Mouse (Mus musculus) adrenal gland (tissue): ENCODE results near the gene Csdc2.

Experiments used
- intact Hi-C: fragments of 180-260 bp; cut with DNase I; formaldehyde crosslinking; loops from one replicate; pipeline ENCODE4 v1.15.1; 2025

Gene Csdc2

DNA sequence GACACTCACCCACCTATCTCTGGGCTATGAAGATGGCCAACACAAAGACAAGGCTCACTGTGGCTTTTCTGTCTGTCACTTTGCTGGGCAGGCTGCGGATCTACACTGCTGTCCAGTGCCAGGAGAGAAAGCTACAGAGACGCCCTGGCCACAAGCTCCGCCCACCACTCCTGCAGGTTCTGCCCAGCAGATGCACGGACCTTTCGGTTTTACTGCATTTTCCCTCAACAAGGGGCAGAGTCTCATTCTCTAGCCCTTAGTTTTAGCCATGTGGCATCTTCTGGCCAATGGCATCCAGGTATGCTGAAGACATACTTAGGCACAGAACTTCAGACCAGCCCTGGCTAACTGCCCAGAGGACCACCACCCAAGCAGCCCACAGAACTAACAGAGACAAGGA lies 15.3 kb upstream of the Csdc2 start:
- intact Hi-C loops = no loop called here

DNA sequence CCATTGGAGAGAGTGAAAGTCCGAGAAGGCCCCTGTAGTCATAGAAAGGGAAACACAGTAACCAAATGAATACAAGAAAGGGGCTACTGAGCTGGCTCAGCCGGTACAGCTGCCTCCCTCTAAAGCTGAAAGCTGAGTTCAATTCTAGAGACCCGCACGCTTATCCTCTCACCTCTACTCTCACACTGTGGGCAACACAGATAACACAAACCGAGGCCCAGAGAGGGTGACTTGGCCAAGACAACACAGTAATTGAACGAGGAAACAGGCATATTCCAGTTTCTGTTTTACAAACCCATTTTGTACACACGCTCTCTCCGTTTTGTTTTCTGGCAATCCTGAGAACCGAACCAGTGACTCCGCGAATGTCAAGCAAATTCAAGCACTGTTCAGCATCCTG lies 11.6 kb upstream of the Csdc2 start:
- intact Hi-C loops = no loop called here

DNA sequence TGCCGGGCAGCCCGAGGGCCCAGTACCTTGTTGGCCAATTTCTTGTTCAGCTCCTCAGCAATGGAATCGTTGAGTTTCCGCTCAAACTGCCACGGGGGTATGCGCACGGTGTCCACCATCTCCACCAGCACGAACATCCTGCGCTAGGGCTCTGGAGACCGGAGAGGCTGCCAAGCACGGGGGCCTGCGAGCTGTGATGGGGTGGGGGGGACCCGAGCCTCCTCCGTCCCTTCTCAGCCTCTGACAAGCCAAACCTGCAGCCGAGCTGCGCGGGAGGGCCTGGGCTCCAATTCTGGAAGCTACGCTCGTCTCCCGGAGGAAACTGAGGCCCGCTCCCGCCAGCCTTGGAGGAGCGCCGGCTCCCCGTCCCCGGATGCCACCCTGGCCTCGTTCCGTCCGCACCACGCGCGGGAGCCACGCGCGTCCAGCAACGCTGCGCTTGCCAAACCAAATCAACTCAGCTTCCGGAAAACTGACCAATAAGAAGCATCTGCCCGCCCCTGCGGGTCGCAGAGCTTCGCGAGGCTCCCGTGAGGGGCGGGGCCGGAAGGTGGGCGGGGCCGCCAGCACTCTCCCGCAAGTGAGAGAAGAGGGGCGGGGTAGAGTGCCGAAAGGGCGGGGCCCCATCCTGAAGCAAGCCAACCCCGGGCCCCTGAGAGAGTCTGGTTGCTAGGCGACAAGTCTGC lies 10.7 kb upstream of the Csdc2 start, which contains the start of gene Polr3h:
Gene Polr3h, minus strand, starts transcription at position 481 of the 686 bp plus-strand sequence.
- intact Hi-C loops = no loop called here

DNA sequence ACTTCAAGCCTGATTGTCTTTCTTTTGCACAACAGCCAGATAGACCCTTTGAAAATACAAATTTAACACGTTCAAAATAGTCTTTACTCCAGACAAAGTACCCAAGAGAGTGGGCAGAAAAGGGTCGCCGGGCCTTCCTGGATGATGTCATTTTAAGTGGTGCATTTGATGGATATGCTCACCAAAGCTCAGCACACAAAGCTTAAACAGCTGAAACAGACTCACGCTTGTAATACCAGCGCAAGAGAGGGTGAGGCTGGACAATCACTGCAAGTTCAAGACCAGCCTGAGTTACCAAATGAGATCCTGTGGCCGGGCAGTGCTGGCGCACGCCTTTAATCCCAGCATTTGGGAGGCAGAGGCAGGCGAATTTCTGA lies 10.1 kb upstream of the Csdc2 start:
- intact Hi-C loops = no loop called here

DNA sequence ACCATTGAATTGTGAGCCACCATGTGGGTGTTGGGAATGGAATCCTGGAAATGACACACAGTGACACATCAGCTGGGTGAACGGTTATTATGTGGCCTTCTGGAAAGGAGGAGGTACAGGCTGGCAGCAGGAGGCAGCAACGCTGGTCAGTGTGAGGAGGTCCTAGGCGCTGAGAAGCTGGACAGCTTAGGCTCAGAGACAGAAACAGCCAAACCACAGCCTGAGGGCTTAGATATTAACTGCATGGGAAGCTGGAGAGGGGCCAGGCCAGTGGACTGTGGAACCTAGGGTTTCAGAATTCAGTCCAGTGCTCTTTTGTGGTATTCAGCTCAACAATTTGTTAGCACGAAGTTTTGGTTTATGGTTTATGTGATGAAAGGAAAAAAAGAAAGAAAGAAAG lies 8.8 kb upstream of the Csdc2 start:
- intact Hi-C loops = no loop called here

DNA sequence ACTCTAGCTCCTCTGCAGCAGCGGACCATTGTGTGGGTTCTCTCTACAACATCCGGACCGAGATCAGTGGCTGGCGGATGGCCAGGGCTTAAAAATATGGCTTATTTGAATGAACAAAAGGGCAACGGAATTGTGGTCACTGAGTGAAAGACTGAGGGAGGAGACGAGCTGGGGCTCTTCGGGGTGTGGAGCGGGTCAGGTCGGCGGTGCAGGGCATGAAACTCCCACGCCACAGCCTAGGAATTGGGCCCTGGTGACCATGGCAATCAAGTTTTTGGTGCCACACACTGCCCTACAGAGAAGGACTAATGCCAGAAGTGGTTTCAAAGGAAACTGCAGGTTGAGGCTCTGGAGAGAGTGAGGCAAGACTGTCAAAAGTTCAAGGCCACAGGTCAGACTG lies 8.3 kb upstream of the Csdc2 start:
- intact Hi-C loops = no loop called here

DNA sequence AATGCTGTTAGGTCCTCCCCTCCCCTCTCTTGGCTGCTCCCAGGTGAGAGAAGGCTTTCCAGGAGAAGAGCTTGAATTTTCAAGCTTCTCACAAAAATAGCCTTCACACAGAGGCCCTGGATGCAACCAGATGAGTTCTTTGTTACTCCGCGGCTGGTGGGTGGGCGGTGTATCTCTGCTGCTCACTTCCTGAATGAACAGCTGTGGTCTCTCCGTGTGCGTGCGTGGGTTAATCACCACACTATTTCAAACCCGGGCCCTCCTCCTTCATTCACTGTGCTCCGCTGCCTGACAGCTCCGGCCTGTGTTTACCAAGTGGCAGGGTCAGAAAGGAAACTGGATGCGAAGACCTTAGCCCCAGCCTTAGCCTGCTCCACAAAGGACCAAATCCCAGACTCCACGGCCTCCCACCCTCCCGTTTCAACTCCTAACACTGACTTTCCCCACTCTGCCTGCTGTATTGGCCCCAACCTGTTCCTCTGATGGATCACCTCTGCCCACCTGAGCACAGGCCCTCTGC lies 3.5 kb upstream of the Csdc2 start:
- intact Hi-C loops = no loop called here

DNA sequence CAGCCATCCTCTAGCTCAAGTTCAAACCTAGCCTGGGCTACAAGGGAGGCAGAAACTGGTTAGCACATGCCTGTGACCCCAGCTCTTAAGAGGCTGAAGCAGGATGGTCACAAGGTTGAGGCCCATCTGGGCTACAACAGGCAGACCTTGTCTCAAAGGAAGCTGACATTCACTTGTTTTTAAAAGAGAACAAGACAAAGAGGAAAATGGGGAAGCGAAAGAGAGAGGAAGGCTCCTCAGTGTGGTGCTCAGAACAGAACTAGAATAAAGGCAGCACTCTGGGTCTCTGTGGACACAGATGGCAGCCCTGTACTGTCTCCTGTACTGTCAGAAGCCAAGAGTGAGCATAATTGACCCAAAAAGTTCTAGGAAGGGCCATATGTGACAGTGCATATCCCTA lies 2.6 kb upstream of the Csdc2 start:
- intact Hi-C loops = no loop called here

DNA sequence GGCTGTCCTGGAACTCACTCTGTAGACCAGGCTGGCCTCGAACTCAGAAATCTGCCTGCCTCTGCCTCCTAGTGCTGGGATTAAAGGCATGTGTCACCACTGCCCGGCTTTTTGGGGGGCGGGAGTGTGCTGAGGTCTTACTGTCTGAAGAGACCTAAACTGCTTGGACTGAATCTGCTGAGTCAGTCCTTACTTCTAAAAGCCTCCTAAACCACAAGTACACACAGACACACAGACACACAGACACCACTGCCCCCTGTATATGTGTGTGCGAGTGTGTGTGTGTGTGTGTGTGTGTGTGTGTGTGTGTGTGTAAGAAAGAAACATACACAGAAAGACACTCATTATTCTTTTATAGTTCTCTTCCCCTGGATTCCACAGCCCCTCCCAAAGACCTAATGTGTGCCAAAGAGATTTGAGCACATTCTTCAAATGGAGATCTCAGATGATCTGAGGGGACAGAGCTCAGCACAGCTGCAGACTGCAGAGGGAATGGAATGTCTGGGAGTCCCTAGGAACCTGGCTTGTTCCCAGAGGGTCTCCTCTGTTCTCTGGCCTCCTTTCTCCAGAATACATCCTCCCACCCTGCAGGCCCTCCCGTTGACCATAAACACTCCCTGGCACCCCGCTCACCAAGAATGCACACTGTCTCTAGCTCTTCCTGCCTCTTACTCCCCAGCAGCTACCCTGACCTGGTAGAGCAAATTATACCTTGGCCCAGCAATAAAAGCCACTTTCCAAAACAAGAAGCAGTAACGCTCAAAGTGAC lies 506 bp upstream of the Csdc2 start:
- intact Hi-C loops = no loop called here

DNA sequence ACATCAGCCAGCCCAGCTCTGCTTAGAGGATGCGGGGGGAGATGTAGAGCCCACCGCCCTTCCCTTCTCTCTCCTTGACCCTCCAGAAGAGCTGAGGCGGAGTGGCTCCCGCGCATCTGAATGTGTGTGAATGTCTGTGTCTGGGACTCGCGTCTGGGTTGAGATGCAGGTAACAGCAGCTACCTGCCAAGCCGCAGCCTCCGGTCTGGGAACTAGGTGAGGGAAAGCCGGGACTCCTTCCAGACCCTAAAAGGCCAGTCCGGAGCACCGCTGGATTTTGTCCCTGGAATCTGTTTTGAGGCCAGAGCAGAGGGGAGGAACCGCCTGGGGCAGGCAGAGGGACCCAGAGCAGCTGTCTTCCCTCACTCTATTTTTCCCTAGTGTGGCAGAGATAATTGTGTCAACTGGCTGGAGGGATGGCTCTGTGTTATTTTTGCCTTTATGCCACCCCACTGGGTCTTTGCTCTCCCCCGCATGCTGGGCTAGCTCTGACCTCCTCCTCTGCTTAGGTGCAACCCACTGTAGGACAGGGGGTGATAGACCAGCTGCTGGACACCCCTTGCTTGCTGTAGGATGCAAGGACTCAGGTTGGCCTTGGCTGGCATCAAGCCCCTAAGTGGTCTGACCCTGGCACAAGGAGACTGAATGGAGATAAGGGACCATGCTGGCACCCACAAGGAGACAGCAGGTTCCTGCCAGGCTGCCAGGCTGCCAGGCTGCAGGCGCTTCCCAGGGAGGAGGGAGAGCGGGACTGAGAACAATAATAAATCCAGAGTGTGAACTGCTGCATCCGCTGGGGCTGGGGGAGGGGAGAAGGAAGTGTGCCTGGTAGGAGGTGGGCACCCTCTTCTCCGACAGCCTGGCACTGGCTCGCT lies 776 bp downstream of the Csdc2 start:
- intact Hi-C loops = no loop called here

DNA sequence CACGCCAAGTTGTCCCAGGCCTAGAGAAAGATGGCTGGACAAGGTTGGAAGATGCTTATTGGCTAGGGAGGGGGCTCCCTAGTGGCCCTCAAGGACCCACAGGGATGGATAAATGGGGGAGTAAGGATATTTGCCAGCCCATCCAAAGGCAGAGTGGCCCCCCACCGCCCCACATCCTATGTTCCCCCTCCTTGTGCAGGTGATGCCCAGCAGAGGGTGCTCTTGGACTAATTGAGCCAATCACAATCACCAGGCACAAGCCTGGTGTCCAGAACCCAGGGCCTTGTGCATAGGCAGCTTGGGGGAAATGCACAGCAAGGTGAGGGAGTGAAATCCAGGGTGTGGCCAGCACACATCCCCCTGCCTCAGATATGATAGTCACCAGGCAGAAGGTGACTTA lies 1.7 kb downstream of the Csdc2 start:
- intact Hi-C loops = loop anchor here (1.0 kb wide), 1 partner anchor 51 kb away; no protein-coding TSS in a partner anchor

DNA sequence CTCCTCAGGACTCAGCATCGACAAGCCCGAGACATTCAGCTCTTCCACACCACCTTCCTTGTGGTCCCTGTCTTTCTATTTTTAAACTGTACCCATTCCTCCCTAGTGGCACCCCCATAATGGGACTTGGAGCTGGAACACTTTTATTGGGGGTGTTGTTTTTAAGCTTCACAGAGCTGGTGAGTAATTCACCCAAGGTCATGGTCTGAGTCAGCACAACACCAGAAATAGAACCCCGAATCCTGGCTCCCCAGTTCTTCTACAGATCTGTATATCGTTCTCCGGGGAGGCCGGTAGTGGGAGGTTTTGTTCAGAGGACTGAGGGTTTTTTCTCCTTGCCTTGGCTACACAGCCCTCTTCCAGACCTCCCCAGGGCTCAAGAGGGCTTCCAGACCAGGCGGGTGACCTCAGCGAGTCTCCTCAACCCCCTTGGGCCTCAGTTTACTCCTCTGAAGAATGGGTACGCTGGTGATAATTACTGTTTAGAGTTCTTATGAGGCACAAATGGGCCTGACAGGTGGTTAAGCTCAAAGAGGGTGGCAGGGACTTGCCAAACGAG lies 2.7 kb downstream of the Csdc2 start:
- intact Hi-C loops = no loop called here

DNA sequence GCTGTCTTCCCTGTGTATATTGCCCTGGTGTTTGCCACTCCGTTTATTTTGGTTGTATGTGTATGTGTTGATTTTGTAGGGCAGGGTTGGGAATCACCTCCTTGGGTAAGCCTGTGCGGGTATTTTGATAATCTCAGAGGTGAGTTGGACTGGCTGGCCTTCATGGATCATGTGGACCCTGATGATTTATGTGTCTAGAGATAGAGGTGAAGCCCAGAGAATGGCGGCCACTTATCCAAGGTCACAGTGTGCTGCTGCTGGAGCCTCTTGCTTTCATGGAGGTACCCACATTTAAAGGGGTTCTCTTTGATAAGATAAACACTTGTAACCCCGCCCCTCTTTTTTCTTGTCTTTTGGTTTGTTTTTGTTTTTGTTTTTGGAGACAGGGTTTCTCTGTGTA lies 3.2 kb downstream of the Csdc2 start:
- intact Hi-C loops = no loop called here

DNA sequence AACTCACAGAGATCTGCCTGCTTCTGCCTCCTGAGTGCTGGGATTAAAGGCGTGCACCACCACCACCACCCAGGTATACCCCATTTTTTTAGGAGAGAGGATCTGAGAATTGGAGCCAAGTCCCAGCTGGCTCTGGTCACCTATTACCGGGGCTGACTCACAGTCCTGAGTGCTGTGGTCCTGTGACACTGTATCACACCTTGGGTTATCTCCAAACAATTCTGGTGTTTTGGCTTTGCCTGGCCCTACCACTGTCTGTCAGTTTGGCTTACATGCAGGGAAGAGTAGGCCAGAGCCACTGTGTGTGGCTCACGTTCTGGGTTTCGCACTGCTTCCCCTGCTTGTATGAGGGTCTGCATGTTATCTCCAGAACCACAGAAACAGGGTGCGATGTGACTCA lies 3.7 kb downstream of the Csdc2 start:
- intact Hi-C loops = no loop called here

DNA sequence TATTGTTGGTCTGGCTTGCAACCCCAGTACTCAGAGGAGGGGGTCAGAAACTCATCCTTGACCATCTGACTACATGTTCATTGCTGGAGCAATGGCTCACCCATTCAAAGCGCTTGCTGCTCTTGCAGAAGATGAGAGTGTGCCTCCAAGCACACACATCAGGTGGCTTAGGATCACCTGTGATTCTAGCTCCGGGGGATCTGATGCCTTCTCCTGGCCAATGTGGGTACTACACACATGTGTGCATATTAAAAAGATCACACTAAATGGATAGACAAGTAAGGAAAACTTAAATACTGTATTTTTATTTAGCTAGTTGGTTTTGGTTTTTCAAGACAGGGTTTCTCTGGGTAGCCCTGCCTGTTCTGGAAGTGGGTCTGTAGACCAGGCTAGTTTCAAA lies 4.5 kb downstream of the Csdc2 start:
- intact Hi-C loops = no loop called here

DNA sequence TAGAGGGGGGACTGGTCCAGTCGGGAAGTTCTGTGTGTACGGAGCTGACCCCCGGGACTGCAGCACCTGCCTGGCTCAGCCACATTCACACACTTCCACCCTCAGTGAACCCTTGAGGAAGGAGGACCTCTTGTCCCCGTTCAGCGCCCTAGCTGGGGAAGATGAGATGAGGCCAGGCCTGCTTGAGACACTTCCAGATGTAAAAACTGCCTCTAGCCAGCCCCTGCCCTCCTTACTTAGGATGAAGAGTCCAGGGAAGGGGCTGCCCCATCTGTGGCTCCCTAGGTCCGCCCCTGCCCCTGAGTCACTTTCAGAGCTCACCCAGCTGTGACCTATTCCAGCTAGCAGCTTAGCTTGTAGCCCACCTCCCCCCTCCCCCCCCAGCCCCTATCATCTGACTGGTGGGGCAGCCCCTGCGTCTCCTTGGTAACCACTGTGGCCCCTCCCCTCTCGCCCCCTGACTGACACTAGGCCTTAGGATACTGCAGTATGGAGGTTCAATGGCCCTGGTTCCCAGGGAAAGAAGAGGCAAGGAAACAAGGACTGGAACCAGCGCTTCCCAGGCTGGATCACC lies 6.7 kb downstream of the Csdc2 start:
- intact Hi-C loops = no loop called here

DNA sequence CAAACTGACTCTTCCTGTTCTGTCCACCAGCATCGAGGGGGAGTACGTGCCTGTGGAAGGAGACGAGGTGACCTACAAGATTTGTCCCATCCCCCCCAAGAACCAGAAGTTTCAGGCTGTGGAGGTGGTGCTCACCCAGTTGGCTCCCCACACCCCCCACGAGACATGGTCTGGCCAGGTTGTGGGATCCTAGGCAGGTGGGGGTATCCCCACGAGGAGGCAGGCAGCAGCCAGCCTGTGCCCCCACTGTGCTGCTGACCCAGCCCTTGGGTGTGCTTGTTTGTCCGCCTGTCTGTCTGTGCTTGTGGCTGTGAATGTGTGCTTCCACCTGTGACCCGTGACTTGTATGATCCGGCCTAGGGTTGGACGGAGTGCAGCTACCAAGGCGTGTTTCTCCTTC lies 12.5 kb downstream of the Csdc2 start:
- intact Hi-C loops = no loop called here

DNA sequence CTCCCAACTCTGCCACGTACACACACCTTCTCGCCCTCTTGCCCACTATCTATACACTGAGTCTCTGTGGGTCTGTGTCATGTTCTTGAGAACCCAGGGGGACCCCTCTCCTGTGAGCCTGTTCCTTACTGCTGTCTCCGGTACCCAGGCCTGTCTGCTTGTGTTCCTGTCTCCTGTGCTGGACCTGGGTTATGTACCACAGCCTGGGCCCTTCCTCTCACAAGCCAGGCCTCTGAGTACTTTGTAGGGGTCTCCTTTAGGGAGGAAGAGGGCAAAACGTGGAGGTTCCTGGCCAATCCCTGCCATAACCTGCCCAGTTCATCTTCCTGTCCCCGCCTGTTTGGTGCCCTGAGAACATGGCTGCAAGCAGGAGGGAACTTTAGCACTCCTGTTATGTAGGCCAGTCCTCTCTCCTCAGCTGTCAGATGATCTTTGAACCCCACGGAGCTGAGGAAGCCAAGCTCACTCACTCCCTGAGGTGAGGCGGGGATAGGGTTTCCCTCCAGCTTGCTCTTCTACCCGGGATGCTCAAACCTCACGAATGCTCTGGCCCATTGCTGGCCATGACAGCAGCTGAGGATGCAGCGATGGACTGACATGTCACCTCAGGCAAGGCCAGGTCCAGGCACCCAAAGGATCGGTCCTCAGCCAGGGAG lies 13.0 kb downstream of the Csdc2 start:
- intact Hi-C loops = no loop called here

DNA sequence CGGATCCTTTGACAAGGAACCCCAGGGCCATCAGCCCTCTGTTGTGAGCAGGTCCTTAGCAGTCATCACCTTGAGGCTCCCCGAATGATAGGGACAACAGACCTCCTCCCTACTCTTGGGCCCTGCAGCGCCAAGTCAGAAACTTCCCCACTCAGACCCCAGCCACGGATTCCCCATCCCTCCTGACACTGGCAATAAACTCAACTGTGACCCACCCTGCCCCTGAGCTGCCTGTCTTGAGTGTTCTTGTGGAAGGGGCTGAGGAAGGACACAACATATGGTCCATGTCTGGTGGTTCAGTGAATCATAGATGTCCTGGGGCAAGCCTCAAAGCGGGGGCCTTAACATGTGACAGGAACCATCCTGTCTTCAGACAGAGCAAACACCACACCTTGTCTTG lies 14.2 kb downstream of the Csdc2 start:
- intact Hi-C loops = no loop called here

DNA sequence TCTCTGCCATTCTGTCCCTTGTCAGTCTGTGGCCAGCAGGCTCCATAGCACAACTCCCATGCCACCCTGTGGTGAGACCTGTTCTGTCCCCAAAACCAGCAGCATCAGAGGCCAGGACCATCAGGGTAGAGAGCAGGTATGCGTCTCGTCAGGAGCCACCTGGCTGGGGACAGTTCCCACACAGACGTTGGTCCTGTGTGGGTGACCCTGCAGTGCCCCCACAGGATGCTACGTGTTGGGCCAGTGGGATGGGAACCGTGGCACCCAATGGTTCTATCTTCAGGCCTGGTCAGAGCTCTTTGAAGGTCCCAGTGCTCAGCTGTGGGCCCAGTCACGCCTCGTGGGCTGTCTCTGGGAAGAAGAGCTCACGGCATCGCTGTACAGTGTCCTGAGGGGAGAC lies 14.6 kb downstream of the Csdc2 start:
- intact Hi-C loops = no loop called here

DNA sequence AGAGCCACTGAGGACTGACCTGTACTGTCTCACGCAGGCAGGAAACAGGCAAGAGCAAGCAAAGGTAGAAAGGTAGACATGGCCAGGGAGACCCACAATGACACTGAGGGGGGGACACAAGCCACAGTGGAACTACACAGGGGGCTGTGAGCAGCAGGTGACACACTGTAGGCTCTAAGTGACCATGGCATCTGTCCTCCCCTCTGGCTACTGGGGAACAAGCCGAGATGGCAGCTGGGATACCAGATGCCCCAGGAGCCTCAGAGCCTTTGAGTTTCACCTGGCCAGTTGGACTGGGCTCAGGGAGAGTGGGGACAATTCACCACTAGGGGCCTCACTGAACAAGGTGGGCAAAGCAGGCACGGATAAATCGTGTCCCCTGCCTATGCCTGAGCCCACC lies 15.8 kb downstream of the Csdc2 start:
- intact Hi-C loops = no loop called here
